Mouse (Mus musculus) embryonic facial prominence, embryonic 10.5 days (tissue): ENCODE measurements around the gene Lrrk2. TPM values are rescaled to one million over a fixed set of nuclear protein-coding genes. Genes with fewer than 3 reads are reported as not detected.
A peak's percentile ranks its signal among the peaks of the same experiment; 100 is the strongest.

Source experiments
- DNase-seq: peaks from one replicate; pipeline ENCODE4 v3.0.0-alpha.2; 2017; ENCODE audit warnings: low spot score
- H3K27ac ChIP-seq: fragments of 300-500 bp; sonication (generic); replicated peaks from 2 replicates; pipeline ENCODE4 v1.5.1; 2016; ENCODE audit warnings: mild to moderate bottlenecking
- H3K27me3 ChIP-seq: fragments of 300-500 bp; sonication (generic); replicated peaks from 2 replicates; pipeline ENCODE4 v1.6.1; 2016; ENCODE audit warnings: low read depth, mild to moderate bottlenecking; ENCODE audit not compliant: poor library complexity, severe bottlenecking
- H3K36me3 ChIP-seq: fragments of 300-500 bp; sonication (generic); replicated peaks from 2 replicates; pipeline ENCODE4 v1.6.1; 2016; ENCODE audit warnings: mild to moderate bottlenecking, moderate library complexity
- H3K4me1 ChIP-seq: fragments of 300-500 bp; sonication (generic); 2 replicates; pipeline ENCODE4 v1.6.1; 2016
- H3K4me3 ChIP-seq: fragments of 300-500 bp; sonication (generic); 2 replicates; pipeline ENCODE4 v1.5.1; 2016; ENCODE audit warnings: mild to moderate bottlenecking, moderate library complexity
- H3K9me3 ChIP-seq: fragments of 300-500 bp; sonication (generic); 2 replicates; pipeline ENCODE4 v1.6.1; 2016; ENCODE audit warnings: mild to moderate bottlenecking
- WGBS: fragments of 180-500 bp; shearing (Covaris S2); methylation state at CpG from one replicate; pipeline ENCODE4 v1.1.7; 2016; 5-methylcytosine and 5-hydroxymethylcytosine counted together
- polyA plus RNA-seq: library from polyadenylated mRNA; unstranded; fragments of >200 nt; fragmentation: Nextera tagmentation; extraction: Ambion mirVana; gene quantifications from 2 replicates; pipeline ENCODE4 v1.2.1, GENCODE M21; 2016

Lrrk2 gene
- polyA plus RNA-seq, 1 experiment from 2014 or later, result 1.8 TPM

DNA sequence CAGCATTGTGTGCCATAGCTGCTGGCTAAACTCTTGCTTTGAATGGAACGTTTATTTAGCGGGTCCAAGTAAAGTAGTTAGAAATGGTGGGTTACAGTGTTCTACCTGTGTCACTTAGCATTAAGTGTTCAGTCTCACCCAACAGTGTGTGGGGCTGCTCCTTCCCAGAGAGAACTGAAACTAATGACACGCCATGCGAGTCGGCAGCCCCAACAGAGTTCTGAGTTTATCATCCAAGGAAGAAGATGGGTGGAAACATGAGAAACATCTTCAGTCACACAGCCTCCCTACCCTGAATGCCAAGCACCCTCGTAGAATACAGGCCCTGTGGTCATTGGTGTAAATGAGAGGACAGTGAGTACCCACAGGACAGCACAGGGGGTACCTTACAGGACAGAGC lies 14.7 kb upstream of the Lrrk2 start:
- no peaks in the 10 kb centered on the region for H3K4me1 ChIP-seq
- DNase-seq, result no peak
- no peaks in the 10 kb centered on the region for H3K36me3 ChIP-seq
- H3K27me3 ChIP-seq, result no peaks in the 10 kb centered on the region
- H3K27ac ChIP-seq, result no peak overlapping the region
- 92% methylated on average over 6 of the region's 6 CpGs for WGBS
- no peak overlapping the region for H3K4me3 ChIP-seq
- no peaks in the 10 kb centered on the region for H3K9me3 ChIP-seq

GRCm38 (mm10) chr15:91660277-91661078 lies 12.5 kb upstream of the Lrrk2 start:
- H3K4me1 ChIP-seq, result peaks cover 3% of the 10 kb centered on the region; the same call in 1 of the 2 replicates
- H3K9me3 ChIP-seq, result no peaks in the 10 kb centered on the region
- H3K27me3 ChIP-seq, result no peaks in the 10 kb centered on the region
- no peak overlapping the region for H3K4me3 ChIP-seq
- no peak for DNase-seq
- no peaks in the 10 kb centered on the region for H3K36me3 ChIP-seq
- WGBS, result 87% methylated on average over 6 of the region's 6 CpGs
- H3K27ac ChIP-seq, result no peak overlapping the region

DNA sequence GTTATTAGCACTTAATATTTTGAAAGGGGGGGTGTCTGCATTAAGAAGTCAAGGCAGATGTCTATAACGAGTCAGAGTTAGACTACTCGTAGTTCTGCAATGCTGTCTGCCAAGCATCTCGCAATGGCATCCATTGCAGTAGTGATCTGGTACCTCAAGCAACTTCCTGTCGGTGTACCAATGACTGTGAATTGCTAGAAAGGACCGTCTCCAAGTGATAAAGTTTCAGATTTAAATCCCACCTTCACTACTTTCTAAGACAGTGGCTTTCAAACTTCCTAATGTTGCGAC lies 12.0 kb upstream of the Lrrk2 start:
- no peaks in the 10 kb centered on the region for H3K36me3 ChIP-seq
- 94% methylated on average over 6 of the region's 6 CpGs for WGBS
- no peak for DNase-seq

GRCm38 (mm10) chr15:91664586-91665132 lies 8.3 kb upstream of the Lrrk2 start:
- H3K4me1 ChIP-seq, result peaks cover 3% of the 10 kb centered on the region; the same call in 1 of the 2 replicates
- H3K36me3 ChIP-seq, result no peaks in the 10 kb centered on the region
- no peak for DNase-seq
- no peak overlapping the region for H3K4me3 ChIP-seq
- H3K9me3 ChIP-seq, result no peaks in the 10 kb centered on the region
- H3K27me3 ChIP-seq, result no peaks in the 10 kb centered on the region
- 84% methylated on average over 10 of the region's 10 CpGs for WGBS
- no peak overlapping the region for H3K27ac ChIP-seq

More for the DNA sequence above, 12.0 kb upstream of the Lrrk2 start:
- H3K4me3 ChIP-seq, result no peak overlapping the region
- no peaks in the 10 kb centered on the region for H3K9me3 ChIP-seq
- H3K27ac ChIP-seq, result no peak overlapping the region
- no peaks in the 10 kb centered on the region for H3K27me3 ChIP-seq
- H3K4me1 ChIP-seq, result peaks cover 3% of the 10 kb centered on the region; the same call in 1 of the 2 replicates

DNA sequence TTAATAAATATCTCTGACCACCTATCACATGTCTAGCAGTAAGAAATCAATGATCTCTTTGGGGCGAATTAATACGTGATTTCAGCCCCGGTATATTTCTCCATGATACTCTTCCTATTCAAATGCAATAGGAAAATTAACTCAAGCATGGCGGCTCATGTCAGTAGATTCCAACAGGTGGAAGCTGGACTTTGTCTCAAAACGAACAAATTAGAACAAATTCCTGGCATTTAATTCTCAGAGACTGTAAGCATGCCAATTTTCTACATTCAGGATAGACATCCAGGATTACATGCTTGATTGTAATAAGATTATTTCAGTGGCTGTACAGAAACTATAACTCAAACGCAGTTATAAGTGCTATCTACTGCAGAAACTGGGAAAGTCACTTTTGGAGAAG lies 7.4 kb upstream of the Lrrk2 start:
- 91% methylated on average over 6 of the region's 6 CpGs for WGBS
- Histone ChIP-seq H3K27me3 (no peaks in the 10 kb centered on the region), H3K27ac (no peak overlapping the region), H3K9me3 (no peaks in the 10 kb centered on the region), H3K4me3 (no peak overlapping the region), H3K4me1 (peaks cover 3% of the 10 kb centered on the region; the same call in 1 of the 2 replicates), H3K36me3 (no peaks in the 10 kb centered on the region)
- no peak for DNase-seq

- no peaks in the 10 kb centered on the region for H3K36me3 ChIP-seq
- 80% methylated on average over 2 of the region's 2 CpGs for WGBS
Observed at GRCm38 (mm10) chr15:91671216-91671615, 1.8 kb upstream of the Lrrk2 start.

GRCm38 (mm10) chr15:91671987-91672386 lies 988 bp upstream of the Lrrk2 start:
- DNase-seq, result no peak
- no peak overlapping the region for H3K27ac ChIP-seq
- H3K9me3 ChIP-seq, result no peaks in the 10 kb centered on the region
- H3K4me3 ChIP-seq, result no peak overlapping the region
- H3K36me3 ChIP-seq, result no peaks in the 10 kb centered on the region
- peaks cover 22% of the 10 kb centered on the region for H3K4me1 ChIP-seq
- peaks cover 15% of the 10 kb centered on the region; the same call in 1 of the 2 replicates for H3K27me3 ChIP-seq
- WGBS, result 63% methylated on average over 5 of the region's 5 CpGs

More at GRCm38 (mm10) chr15:91671216-91671615, 1.8 kb upstream of the Lrrk2 start:
- Histone ChIP-seq H3K27ac (no peak overlapping the region), H3K9me3 (no peaks in the 10 kb centered on the region), H3K4me1 (peaks cover 22% of the 10 kb centered on the region), H3K4me3 (no peak overlapping the region), H3K27me3 (peaks cover 15% of the 10 kb centered on the region; the same call in 1 of the 2 replicates)
- DNase-seq, result no peak

DNA sequence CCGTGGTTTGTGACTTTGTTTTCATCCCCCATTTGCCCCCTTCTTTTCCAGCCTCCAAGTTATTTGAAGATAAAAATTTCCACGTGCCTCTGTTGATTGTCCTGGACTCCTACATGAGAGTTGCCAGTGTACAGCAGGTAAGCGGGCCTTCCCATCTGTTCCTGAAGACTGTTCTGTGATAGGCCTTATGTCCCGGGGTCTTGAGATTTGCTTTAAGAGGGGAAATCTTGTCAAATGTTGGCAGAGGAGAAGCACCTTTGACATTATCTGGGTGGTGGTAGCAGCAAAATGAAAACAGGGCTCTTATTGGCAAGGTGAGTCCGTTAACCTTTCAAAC lies 562 bp downstream of the Lrrk2 start:
- H3K4me3 ChIP-seq, result peak overlapping the region; percentile 62
- peaks cover 15% of the 10 kb centered on the region; the same call in 1 of the 2 replicates for H3K27me3 ChIP-seq
- no peaks in the 10 kb centered on the region for H3K9me3 ChIP-seq
- 45% methylated on average over 5 of the region's 5 CpGs for WGBS
- H3K27ac ChIP-seq, result peak overlapping the region; percentile 84
- no peak for DNase-seq
- H3K36me3 ChIP-seq, result no peaks in the 10 kb centered on the region
- peaks cover 22% of the 10 kb centered on the region for H3K4me1 ChIP-seq

- Histone ChIP-seq H3K36me3 (no peaks in the 10 kb centered on the region), H3K27me3 (no peaks in the 10 kb centered on the region), H3K4me1 (no peaks in the 10 kb centered on the region), H3K9me3 (no peaks in the 10 kb centered on the region), H3K27ac (no peak overlapping the region), H3K4me3 (no peak overlapping the region)
- 92% methylated on average over 2 of the region's 2 CpGs for WGBS
- DNase-seq, result no peak
Observed at GRCm38 (mm10) chr15:91680116-91680515, 7.1 kb downstream of the Lrrk2 start.

- Histone ChIP-seq H3K27me3 (no peaks in the 10 kb centered on the region), H3K36me3 (no peaks in the 10 kb centered on the region), H3K9me3 (no peaks in the 10 kb centered on the region), H3K4me3 (no peak overlapping the region), H3K27ac (no peak overlapping the region), H3K4me1 (no peaks in the 10 kb centered on the region)
- DNase-seq, result no peak
- 86% methylated on average over 7 of the region's 7 CpGs for WGBS
Observed at GRCm38 (mm10) chr15:91685880-91686563, 13.0 kb downstream of the Lrrk2 start.

GRCm38 (mm10) chr15:91690648-91691047 lies 17.7 kb downstream of the Lrrk2 start:
- WGBS, result 91% methylated on average over 9 of the region's 9 CpGs
- H3K27ac ChIP-seq, result no peak overlapping the region
- H3K4me1 ChIP-seq, result no peaks in the 10 kb centered on the region

DNA sequence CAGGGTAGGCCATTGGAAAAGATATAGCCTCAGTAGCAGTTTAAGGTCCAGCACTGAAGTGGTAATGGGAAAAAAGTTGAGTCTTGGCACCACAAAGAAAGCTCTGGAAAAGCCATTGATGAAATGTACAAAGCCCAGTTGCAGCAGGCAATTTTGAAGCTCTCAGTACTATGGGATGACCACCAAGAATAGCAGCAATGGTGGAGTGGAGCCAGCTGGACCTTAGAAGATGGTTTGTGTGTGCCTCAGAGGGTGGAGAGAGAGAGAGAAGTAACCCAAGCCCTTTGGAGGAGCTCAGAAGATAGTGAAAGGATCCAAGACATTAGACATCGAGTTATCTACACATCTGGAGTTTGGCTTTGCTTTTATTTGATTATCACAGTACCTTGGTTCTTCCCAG lies 20.1 kb downstream of the Lrrk2 start:
- H3K9me3 ChIP-seq, result no peaks in the 10 kb centered on the region
- no peaks in the 10 kb centered on the region for H3K4me1 ChIP-seq
- 76% methylated on average over 1 of the region's 1 CpGs for WGBS
- no peaks in the 10 kb centered on the region for H3K36me3 ChIP-seq
- no peak overlapping the region for H3K4me3 ChIP-seq
- no peak overlapping the region for H3K27ac ChIP-seq
- no peaks in the 10 kb centered on the region for H3K27me3 ChIP-seq
- no peak for DNase-seq

More at GRCm38 (mm10) chr15:91690648-91691047, 17.7 kb downstream of the Lrrk2 start:
- Histone ChIP-seq H3K27me3 (no peaks in the 10 kb centered on the region), H3K9me3 (no peaks in the 10 kb centered on the region), H3K36me3 (no peaks in the 10 kb centered on the region), H3K4me3 (no peak overlapping the region)
- DNase-seq, result no peak

DNA sequence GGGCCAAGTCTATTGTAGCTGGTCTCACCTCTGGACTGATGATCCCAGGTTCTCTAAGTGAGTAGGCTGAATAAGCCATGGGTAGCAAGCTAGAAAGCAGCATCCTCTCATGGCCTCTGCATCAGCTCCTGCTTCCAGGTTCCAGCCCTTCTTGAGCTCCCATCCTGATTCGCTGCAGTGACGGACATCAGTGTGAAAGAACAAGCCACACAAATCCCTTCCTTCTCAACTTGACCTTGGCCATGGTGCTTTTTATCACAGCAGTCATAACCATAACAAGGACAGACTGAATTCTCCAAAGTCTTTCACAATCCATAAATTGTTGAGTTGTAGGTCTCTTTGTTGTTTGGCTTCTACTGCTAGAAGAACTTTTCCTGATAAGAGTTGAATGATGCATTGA lies 20.9 kb downstream of the Lrrk2 start:
- Histone ChIP-seq H3K4me3 (no peak overlapping the region), H3K9me3 (no peaks in the 10 kb centered on the region), H3K36me3 (no peaks in the 10 kb centered on the region), H3K27me3 (no peaks in the 10 kb centered on the region), H3K4me1 (no peaks in the 10 kb centered on the region), H3K27ac (no peak overlapping the region)
- WGBS, result 88% methylated on average over 2 of the region's 2 CpGs
- DNase-seq, result no peak
